Mouse (Mus musculus) neural tube, embryonic 12.5 days (tissue): ENCODE measurements around the gene Pax6. TPM values are rescaled to one million over a fixed set of nuclear protein-coding genes. Genes with fewer than 3 reads are reported as not detected.

Experiments used
- ATAC-seq: fragments of 200-750 bp; cut with Nextera tagmentation; 2 replicates; pipeline ENCODE4 v1.8.0; 2017; ENCODE audit warnings: low read depth, mild to moderate bottlenecking, moderate TSS enrichment, moderate library complexity; ENCODE audit not compliant: low FRiP score
- H3K27ac ChIP-seq: fragments of 300-500 bp; sonication (generic); 2 replicates; pipeline ENCODE4 v1.5.1; 2016
- H3K27me3 ChIP-seq: fragments of 300-500 bp; sonication (generic); replicated peaks from 2 replicates; pipeline ENCODE4 v1.6.1; 2016; ENCODE audit warnings: mild to moderate bottlenecking
- H3K36me3 ChIP-seq: fragments of 300-500 bp; sonication (generic); 2 replicates; pipeline ENCODE4 v1.6.1; 2016; ENCODE audit warnings: mild to moderate bottlenecking
- H3K4me1 ChIP-seq: fragments of 300-500 bp; sonication (generic); 2 replicates; pipeline ENCODE4 v1.6.1; 2016
- H3K4me2 ChIP-seq: fragments of 300-500 bp; sonication (generic); replicated peaks from 2 replicates; pipeline ENCODE4 v1.6.1; 2016; ENCODE audit warnings: mild to moderate bottlenecking
- H3K4me3 ChIP-seq: fragments of 300-500 bp; sonication (generic); 2 replicates; pipeline ENCODE4 v1.5.1; 2016
- H3K9ac ChIP-seq: fragments of 300-500 bp; sonication (generic); 2 replicates; pipeline ENCODE4 v1.6.1; 2016; ENCODE audit warnings: mild to moderate bottlenecking
- H3K9me3 ChIP-seq: fragments of 300-500 bp; sonication (generic); 2 replicates; pipeline ENCODE4 v1.6.1; 2016; ENCODE audit warnings: mild to moderate bottlenecking
- WGBS: fragments of 180-500 bp; shearing (Covaris S2); methylation state at CpG from one replicate; pipeline ENCODE4 v1.1.7; 2016; 5-methylcytosine and 5-hydroxymethylcytosine counted together
- polyA plus RNA-seq: library from polyadenylated mRNA; unstranded; fragments of >200 nt; fragmentation: Nextera tagmentation; extraction: Ambion mirVana; gene quantifications from 2 replicates; pipeline ENCODE4 v1.2.1, GENCODE M21; 2016

Gene Pax6
- polyA plus RNA-seq: 23.8 and 25.7 TPM in 2 replicates

- Histone ChIP-seq H3K4me3 (peak within 1 kb of the TSS; percentile 34), H3K27ac (no peak within 1 kb of the TSS), H3K9ac (peak within 1 kb of the TSS; percentile 47; the same call in 1 of the 2 replicates), H3K36me3 (no peaks in the 10 kb centered on the region), H3K4me1 (peaks cover 38% of the 10 kb centered on the region), H3K27me3 (peaks cover 97% of the 10 kb centered on the region), H3K9me3 (no peaks in the 10 kb centered on the region), H3K4me2 (peak within 1 kb of the TSS; percentile 72)
- peak; percentile 34; the same call in 1 of the 2 replicates for ATAC-seq
- under 1% methylated on average over 44 of the region's 44 CpGs for WGBS
These were observed at the start of gene Pax6 for GRCm38 (mm10) chr2:105668271-105669270. TSS of gene Pax6 (plus strand) at chr2:105668900.

- H3K36me3 ChIP-seq: no peaks in the 10 kb centered on the region
- no peak overlapping the region for H3K4me2 ChIP-seq
- H3K27ac ChIP-seq: no peak overlapping the region
- H3K4me1 ChIP-seq: no peaks in the 10 kb centered on the region
- no peaks in the 10 kb centered on the region for H3K9me3 ChIP-seq
- H3K9ac ChIP-seq: no peak overlapping the region
- no peak overlapping the region for H3K4me3 ChIP-seq
- ATAC-seq: no peak
- 85% methylated on average over 2 of the region's 2 CpGs for WGBS
- no peaks in the 10 kb centered on the region; the same call in 1 of the 2 replicates for H3K27me3 ChIP-seq
These were observed 19.8 kb upstream of the Pax6 start for GRCm38 (mm10) chr2:105648933-105649332.

GRCm38 (mm10) chr2:105656456-105656855, 12.2 kb upstream of the Pax6 start:
- Histone ChIP-seq H3K4me1 (peaks cover 18% of the 10 kb centered on the region), H3K36me3 (no peaks in the 10 kb centered on the region), H3K4me3 (no peak overlapping the region), H3K4me2 (no peak overlapping the region), H3K9ac (no peak overlapping the region), H3K27me3 (peaks cover 49% of the 10 kb centered on the region), H3K9me3 (no peaks in the 10 kb centered on the region), H3K27ac (no peak overlapping the region)
- WGBS: 89% methylated on average over 8 of the region's 8 CpGs
- no peak for ATAC-seq

- H3K27ac ChIP-seq: no peak overlapping the region
- H3K4me3 ChIP-seq: no peak overlapping the region
- no peak for ATAC-seq
These were observed 9.3 kb upstream of the Pax6 start for GRCm38 (mm10) chr2:105659350-105659749.

GRCm38 (mm10) chr2:105659926-105660873, 8.5 kb upstream of the Pax6 start:
- WGBS: 2% methylated on average over 41 of the region's 41 CpGs
- peak overlapping the region; percentile 52 for H3K4me2 ChIP-seq
- ATAC-seq: peak; percentile 80
- no peaks in the 10 kb centered on the region for H3K9me3 ChIP-seq
- H3K4me1 ChIP-seq: peaks cover 18% of the 10 kb centered on the region
- H3K4me3 ChIP-seq: peak overlapping the region; percentile 18
- no peaks in the 10 kb centered on the region for H3K36me3 ChIP-seq
- H3K9ac ChIP-seq: no peak overlapping the region
- H3K27me3 ChIP-seq: peaks cover 86% of the 10 kb centered on the region
- no peak overlapping the region for H3K27ac ChIP-seq

More at GRCm38 (mm10) chr2:105659350-105659749, 9.3 kb upstream of the Pax6 start:
- peaks cover 78% of the 10 kb centered on the region for H3K27me3 ChIP-seq
- H3K36me3 ChIP-seq: no peaks in the 10 kb centered on the region
- H3K4me2 ChIP-seq: peak overlapping the region; percentile 52; the same call in 1 of the 2 replicates
- no peak overlapping the region for H3K9ac ChIP-seq
- 7% methylated on average over 9 of the region's 9 CpGs for whole genome bisulfite sequencing
- peaks cover 18% of the 10 kb centered on the region for H3K4me1 ChIP-seq
- no peaks in the 10 kb centered on the region for H3K9me3 ChIP-seq

GRCm38 (mm10) chr2:105660874-105661622, 7.7 kb upstream of the Pax6 start:
- peak; percentile 42 for ATAC-seq
- Histone ChIP-seq H3K4me1 (peaks cover 18% of the 10 kb centered on the region), H3K27me3 (peaks cover 90% of the 10 kb centered on the region), H3K4me2 (peak overlapping the region; percentile 52), H3K27ac (no peak overlapping the region), H3K36me3 (no peaks in the 10 kb centered on the region), H3K9ac (no peak overlapping the region), H3K9me3 (no peaks in the 10 kb centered on the region), H3K4me3 (peak overlapping the region; percentile 18)
- WGBS: 1% methylated on average over 26 of the region's 26 CpGs

- H3K36me3 ChIP-seq: no peaks in the 10 kb centered on the region
- H3K9me3 ChIP-seq: no peaks in the 10 kb centered on the region
- peaks cover 92% of the 10 kb centered on the region for H3K27me3 ChIP-seq
- H3K4me2 ChIP-seq: peak overlapping the region; percentile 52; the same call in 1 of the 2 replicates
- under 1% methylated on average over 18 of the region's 18 CpGs for WGBS
- no peak for ATAC-seq
- peaks cover 19% of the 10 kb centered on the region for H3K4me1 ChIP-seq
- no peak overlapping the region for H3K27ac ChIP-seq
- no peak overlapping the region for H3K9ac ChIP-seq
- H3K4me3 ChIP-seq: no peak overlapping the region
These were observed 7.1 kb upstream of the Pax6 start for GRCm38 (mm10) chr2:105661623-105662066.

- Histone ChIP-seq H3K9me3 (no peaks in the 10 kb centered on the region), H3K36me3 (no peaks in the 10 kb centered on the region), H3K4me2 (peak overlapping the region; percentile 52; the same call in 1 of the 2 replicates), H3K27ac (no peak overlapping the region), H3K9ac (no peak overlapping the region), H3K27me3 (peaks cover 94% of the 10 kb centered on the region), H3K4me3 (no peak overlapping the region), H3K4me1 (peaks cover 24% of the 10 kb centered on the region)
- no peak for ATAC-seq
- WGBS: 3% methylated on average over 16 of the region's 16 CpGs
These were observed 6.6 kb upstream of the Pax6 start for GRCm38 (mm10) chr2:105662121-105662520.

GRCm38 (mm10) chr2:105662606-105663005, 6.1 kb upstream of the Pax6 start:
- H3K9ac ChIP-seq: no peak overlapping the region
- WGBS: 4% methylated on average over 7 of the region's 7 CpGs
- H3K9me3 ChIP-seq: no peaks in the 10 kb centered on the region
- H3K36me3 ChIP-seq: no peaks in the 10 kb centered on the region
- peaks cover 25% of the 10 kb centered on the region for H3K4me1 ChIP-seq
- H3K27me3 ChIP-seq: peaks cover 94% of the 10 kb centered on the region
- H3K27ac ChIP-seq: no peak overlapping the region
- H3K4me2 ChIP-seq: no peak overlapping the region
- no peak for ATAC-seq
- no peak overlapping the region for H3K4me3 ChIP-seq

GRCm38 (mm10) chr2:105663101-105663511, 5.6 kb upstream of the Pax6 start:
- H3K4me3 ChIP-seq: no peak overlapping the region
- H3K27me3 ChIP-seq: peaks cover 99% of the 10 kb centered on the region
- 8% methylated on average over 10 of the region's 10 CpGs for WGBS
- no peak overlapping the region for H3K4me2 ChIP-seq
- no peak overlapping the region for H3K27ac ChIP-seq
- H3K9ac ChIP-seq: no peak overlapping the region
- peaks cover 25% of the 10 kb centered on the region for H3K4me1 ChIP-seq
- H3K36me3 ChIP-seq: no peaks in the 10 kb centered on the region
- no peaks in the 10 kb centered on the region for H3K9me3 ChIP-seq
- ATAC-seq: no peak

- 10% methylated on average over 5 of the region's 5 CpGs for WGBS
- Histone ChIP-seq H3K9ac (no peak overlapping the region), H3K9me3 (no peaks in the 10 kb centered on the region), H3K27ac (no peak overlapping the region), H3K4me1 (peaks cover 35% of the 10 kb centered on the region), H3K36me3 (no peaks in the 10 kb centered on the region), H3K4me3 (no peak overlapping the region), H3K4me2 (no peak overlapping the region), H3K27me3 (peaks cover 99% of the 10 kb centered on the region)
- no peak for ATAC-seq
These were observed 3.7 kb upstream of the Pax6 start for GRCm38 (mm10) chr2:105664996-105665395.
